Mouse (Mus musculus) olfactory bulb, adult 2 months (tissue): ENCODE data around the gene Cemip2.

Experiments used
- CTCF ChIP-seq: fragments of 200-500 bp; IDR thresholded peaks from 2 replicates; pipeline ENCODE4 v1.5.1; 2012; ENCODE audit warnings: low read depth, mild to moderate bottlenecking, low read length, moderate library complexity; ENCODE audit not compliant: insufficient read depth
- POLR2A ChIP-seq: fragments of 200-500 bp; IDR thresholded peaks from 2 replicates; pipeline ENCODE4 v1.6.1; 2012; ENCODE audit warnings: mild to moderate bottlenecking, low read depth, low read length, moderate library complexity; ENCODE audit not compliant: insufficient read depth

- TF ChIP-seq CTCF (no peak), POLR2A (no peak)
Measured at GRCm38 (mm10) chr19:21738591-21739280, 39.4 kb upstream of the Cemip2 start.
